Mouse (Mus musculus) heart, embryonic 15.5 days (tissue): ENCODE measurements around the gene Nob1. TPM values are rescaled to one million over a fixed set of nuclear protein-coding genes. Genes with fewer than 3 reads are reported as not detected.

Experiments used
- ATAC-seq: fragments of 200-750 bp; cut with Nextera tagmentation; replicated peaks from 2 replicates; pipeline ENCODE4 v1.8.0; 2017; ENCODE audit warnings: low read depth, moderate TSS enrichment; ENCODE audit not compliant: insufficient number of reproducible peaks, insufficient read depth, low FRiP score
- H3K27ac ChIP-seq: fragments of 300-500 bp; sonication (generic); 2 replicates; pipeline ENCODE4 v1.5.1; 2015; ENCODE audit warnings: mild to moderate bottlenecking, inconsistent platforms
- H3K27me3 ChIP-seq: fragments of 300-500 bp; sonication (generic); 2 replicates; pipeline ENCODE4 v1.6.1; 2015; ENCODE audit warnings: inconsistent platforms
- H3K36me3 ChIP-seq: fragments of 300-500 bp; sonication (generic); 2 replicates; pipeline ENCODE4 v1.6.1; 2015; ENCODE audit warnings: mild to moderate bottlenecking, inconsistent platforms
- H3K4me1 ChIP-seq: fragments of 300-500 bp; sonication (generic); replicated peaks from 2 replicates; pipeline ENCODE4 v1.6.1; 2015; ENCODE audit warnings: inconsistent platforms
- H3K4me2 ChIP-seq: fragments of 300-500 bp; sonication (generic); 2 replicates; pipeline ENCODE4 v1.6.1; 2015; ENCODE audit warnings: inconsistent platforms, mild to moderate bottlenecking, moderate library complexity
- H3K4me3 ChIP-seq: fragments of 300-500 bp; sonication (generic); 2 replicates; pipeline ENCODE4 v1.5.1; 2015; ENCODE audit warnings: mild to moderate bottlenecking, inconsistent platforms
- H3K9ac ChIP-seq: fragments of 300-500 bp; sonication (generic); 2 replicates; pipeline ENCODE4 v1.6.1; 2015; ENCODE audit warnings: mild to moderate bottlenecking, inconsistent platforms
- H3K9me3 ChIP-seq: fragments of 300-500 bp; sonication (generic); replicated peaks from 2 replicates; pipeline ENCODE4 v1.6.1; 2016; ENCODE audit warnings: inconsistent platforms
- WGBS: fragments of 180-500 bp; shearing (Covaris S2); methylation state at CpG from one replicate; pipeline ENCODE4 v1.1.7; 2015; ENCODE audit warnings: mixed read lengths; 5-methylcytosine and 5-hydroxymethylcytosine counted together
- polyA plus RNA-seq: library from polyadenylated mRNA; unstranded; fragments of >200 nt; fragmentation: Nextera tagmentation; extraction: Ambion mirVana; gene quantifications from 2 replicates; pipeline ENCODE4 v1.2.1, GENCODE M21; 2015

Nob1 gene
- polyA plus RNA-seq, 1 experiment from 2014 or later: 44.4 TPM

GRCm38 (mm10) chr8:107382898-107383297 lies 42.0 kb downstream of the Nob1 start:
- ATAC-seq: no peak
- H3K4me2 ChIP-seq: no peak overlapping the region
- no peak overlapping the region for H3K9ac ChIP-seq
- H3K27me3 ChIP-seq: no peaks in the 10 kb centered on the region
- H3K9me3 ChIP-seq: no peaks in the 10 kb centered on the region
- peaks cover 23% of the 10 kb centered on the region for H3K36me3 ChIP-seq
- 61% methylated on average over 4 of the region's 4 CpGs for WGBS
- no peak overlapping the region for H3K4me3 ChIP-seq
- H3K27ac ChIP-seq: no peak overlapping the region
- H3K4me1 ChIP-seq: peaks cover 27% of the 10 kb centered on the region

GRCm38 (mm10) chr8:107381666-107382065 lies 43.2 kb downstream of the Nob1 start:
- Histone ChIP-seq H3K4me3 (no peak overlapping the region), H3K9me3 (no peaks in the 10 kb centered on the region), H3K36me3 (peaks cover 23% of the 10 kb centered on the region), H3K27ac (no peak overlapping the region), H3K27me3 (no peaks in the 10 kb centered on the region), H3K4me2 (no peak overlapping the region), H3K9ac (no peak overlapping the region), H3K4me1 (peaks cover 26% of the 10 kb centered on the region)
- 90% methylated on average over 4 of the region's 4 CpGs for WGBS
- ATAC-seq: no peak

- Histone ChIP-seq H3K27ac (no peak overlapping the region), H3K4me1 (peaks cover 18% of the 10 kb centered on the region), H3K4me2 (no peak overlapping the region), H3K9me3 (no peaks in the 10 kb centered on the region), H3K27me3 (no peaks in the 10 kb centered on the region), H3K9ac (no peak overlapping the region), H3K36me3 (peaks cover 23% of the 10 kb centered on the region), H3K4me3 (no peak overlapping the region)
- no peak for ATAC-seq
- 88% methylated on average over 8 of the region's 8 CpGs for WGBS
Observed at GRCm38 (mm10) chr8:107380734-107381133, 44.1 kb downstream of the Nob1 start.

- peaks cover 2% of the 10 kb centered on the region; the same call in 1 of the 2 replicates for H3K4me1 ChIP-seq
- H3K36me3 ChIP-seq: peaks cover 30% of the 10 kb centered on the region
- no peak overlapping the region for H3K4me3 ChIP-seq
- no peak for ATAC-seq
- no peaks in the 10 kb centered on the region for H3K27me3 ChIP-seq
- H3K9me3 ChIP-seq: no peaks in the 10 kb centered on the region
- 79% methylated on average over 3 of the region's 3 CpGs for WGBS
- no peak overlapping the region for H3K9ac ChIP-seq
- peak overlapping the region; percentile 26; the same call in 1 of the 2 replicates for H3K27ac ChIP-seq
- no peak overlapping the region for H3K4me2 ChIP-seq
Observed at GRCm38 (mm10) chr8:107377346-107377745, 47.5 kb downstream of the Nob1 start.

GRCm38 (mm10) chr8:107370311-107370710 lies 54.5 kb downstream of the Nob1 start:
- no peak for ATAC-seq
- WGBS: 71% methylated on average over 4 of the region's 4 CpGs
- H3K9ac ChIP-seq: no peak overlapping the region
- H3K36me3 ChIP-seq: peaks cover 69% of the 10 kb centered on the region
- no peak overlapping the region for H3K4me3 ChIP-seq
- H3K27ac ChIP-seq: peak overlapping the region; percentile 37; the same call in 1 of the 2 replicates
- H3K9me3 ChIP-seq: no peaks in the 10 kb centered on the region
- H3K4me1 ChIP-seq: no peaks in the 10 kb centered on the region
- H3K4me2 ChIP-seq: no peak overlapping the region
- H3K27me3 ChIP-seq: no peaks in the 10 kb centered on the region

Other genes with a start within 250 kb of the Nob1 start
- gene Nfat5, start 131.6 kb downstream of the Nob1 start, polyA plus RNA-seq: 10.4 and 11.4 TPM in 2 replicates
- gene Nqo1, start 21.8 kb downstream of the Nob1 start, polyA plus RNA-seq: 10.7 and 28.0 TPM in 2 replicates
- gene Wwp2, start 11.3 kb upstream of the Nob1 start, polyA plus RNA-seq: 27.5 and 40.4 TPM in 2 replicates
- gene Psmd7, start 163.4 kb upstream of the Nob1 start, polyA plus RNA-seq: 156 and 179 TPM in 2 replicates